Mouse (Mus musculus): ENCODE measurements around the gene Ndufb11.

The Ndufb11 gene

DNA sequence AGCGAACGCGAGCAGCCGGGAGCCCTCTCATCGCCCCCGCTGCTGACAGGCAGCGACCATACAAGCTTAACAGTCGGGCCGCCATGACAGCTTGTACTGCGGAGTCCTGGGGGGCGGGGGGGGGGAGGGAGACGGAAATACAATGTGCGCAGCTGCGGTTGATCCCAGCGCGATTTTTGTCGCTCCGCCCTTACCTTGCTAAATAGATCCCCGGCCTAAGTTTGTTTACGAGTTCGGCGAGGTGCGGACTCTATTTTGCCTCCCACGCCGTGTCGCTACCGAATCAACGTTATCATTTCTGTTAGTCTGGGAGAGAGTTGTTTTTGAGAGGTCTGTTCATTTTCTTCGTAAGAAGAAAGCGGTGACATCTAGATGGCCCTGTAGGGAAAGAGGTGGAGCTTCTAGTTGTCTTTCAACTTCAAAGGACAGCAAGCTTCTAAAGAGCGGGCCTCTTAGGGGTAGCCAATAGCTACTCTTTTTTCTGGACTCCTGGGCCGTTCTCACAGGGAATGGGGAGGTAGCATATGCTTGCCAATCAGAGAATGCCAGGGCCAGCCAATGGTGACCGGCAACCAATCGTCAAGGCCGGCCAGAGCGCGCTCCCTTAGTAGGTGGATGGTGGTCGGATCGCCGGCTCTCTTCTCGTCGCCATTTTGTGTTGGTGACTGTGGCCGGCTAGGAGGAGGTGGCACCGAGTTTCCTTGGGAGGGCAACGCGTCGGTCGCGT is at the start of gene Ndufb11, which contains the start of gene Rbm10:
Gene Ndufb11, minus strand, starts transcription at position 444 of the 727 bp plus-strand sequence.
Gene Rbm10, plus strand, starts transcription at position 328 of the 727 bp plus-strand sequence.
- peak; percentile 83 to 84 for DNase-seq (ENCODE audit: low spot score in 2 of 2)

DNA sequence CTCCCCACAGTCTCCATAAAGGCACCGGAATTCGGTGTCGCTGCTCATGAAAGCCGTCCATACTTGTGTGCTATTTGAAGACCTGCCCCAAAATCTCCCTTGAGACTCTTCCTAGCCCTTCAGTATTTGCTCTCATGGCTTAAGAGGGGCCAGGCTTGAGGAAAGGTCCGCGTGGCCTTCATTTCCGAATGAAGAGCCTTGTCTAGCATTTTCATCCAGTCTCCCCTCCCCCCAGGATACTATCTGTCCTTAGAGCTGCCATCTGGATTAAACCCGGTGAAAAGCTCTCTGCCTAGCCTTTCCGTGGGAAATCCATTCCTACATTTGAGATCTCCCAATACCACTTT is 46.0 kb upstream of the Ndufb11 start:
- DNase-seq (ENCODE audit: low spot score in 2 of 2), result no peak

DNA sequence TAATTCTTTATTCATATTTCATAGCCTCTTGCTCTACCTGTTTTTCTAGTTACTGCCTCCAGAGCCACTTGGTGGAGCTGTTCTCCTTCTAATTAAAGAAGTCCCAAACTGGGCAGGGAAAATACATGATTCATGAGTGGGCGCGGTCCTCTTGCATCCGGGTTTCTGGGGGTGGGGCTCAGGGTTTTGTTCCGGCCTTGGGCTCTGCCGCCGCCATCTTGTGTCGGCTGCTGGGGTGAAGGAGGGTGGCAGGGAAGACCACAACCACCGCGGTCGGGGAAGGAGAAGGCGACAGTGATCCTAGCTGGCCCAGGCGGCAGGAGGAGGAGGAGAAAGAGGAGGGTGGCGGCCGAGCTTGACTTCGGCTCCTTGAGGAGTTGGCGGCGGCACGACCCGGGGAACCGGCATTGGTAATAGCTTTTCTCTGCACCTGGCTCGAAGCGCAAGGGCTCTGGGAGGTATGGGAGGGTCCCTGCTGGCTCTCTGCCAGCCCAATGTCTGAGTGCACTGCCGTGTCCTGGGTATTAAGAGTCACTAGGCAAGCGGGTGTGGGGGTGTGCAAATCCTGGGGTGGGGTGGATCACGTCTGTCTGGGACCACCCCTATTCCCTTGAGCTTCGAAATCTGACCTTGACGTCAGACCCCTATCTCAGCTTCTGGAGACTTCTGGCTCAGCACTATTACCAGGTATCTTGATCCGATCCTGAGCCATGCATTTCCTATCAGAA is 45.5 kb upstream of the Ndufb11 start:
- peak; percentile 86 to 89 for DNase-seq (ENCODE audit: low spot score in 2 of 2)

DNA sequence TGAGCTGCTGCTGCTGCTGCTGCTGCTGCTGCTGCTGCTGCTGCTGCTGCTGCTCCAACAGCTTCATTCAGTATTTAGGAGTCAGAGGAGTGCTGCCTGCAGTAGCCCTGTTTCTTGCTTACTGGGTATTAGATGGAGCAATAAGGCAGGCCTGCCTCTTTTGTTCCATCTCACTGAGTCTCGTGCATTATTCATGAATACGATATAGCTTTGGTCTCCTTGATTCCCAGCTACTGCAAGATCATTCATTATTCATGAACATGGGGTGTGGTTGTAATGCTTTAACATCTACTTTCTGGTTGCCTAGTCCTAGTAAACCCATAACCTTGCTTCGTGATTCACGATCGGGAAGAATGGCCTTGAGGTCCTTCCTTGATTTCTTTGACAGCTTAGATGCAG is 44.9 kb upstream of the Ndufb11 start:
- DNase-seq (ENCODE audit: low spot score in 2 of 2), result no peak

DNA sequence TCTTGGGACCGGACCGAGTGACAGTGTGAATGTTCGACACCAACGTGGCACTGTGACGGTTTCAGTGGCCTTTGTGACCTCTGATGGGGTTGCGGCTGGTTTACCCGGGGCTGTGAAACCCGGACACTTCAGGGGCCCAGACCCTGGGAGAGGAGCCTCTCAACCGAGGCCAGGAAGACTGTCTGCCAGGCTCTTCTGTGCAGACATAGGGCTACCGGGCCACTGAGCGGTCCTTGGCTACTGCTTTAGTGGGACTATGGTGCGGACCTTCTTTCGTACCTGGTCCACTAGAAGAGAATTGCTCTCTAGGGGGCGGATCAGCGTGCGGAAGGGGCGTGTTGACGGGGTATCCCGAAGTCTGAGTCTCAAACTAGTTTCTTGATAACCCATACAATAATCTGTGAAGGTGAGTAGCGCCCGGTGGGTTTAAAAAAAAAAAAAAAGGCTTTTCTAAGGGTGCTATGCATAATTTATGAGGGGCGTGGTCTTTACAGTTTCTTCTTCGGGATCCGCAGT is 41.5 kb upstream of the Ndufb11 start:
- DNase-seq (ENCODE audit: low spot score in 2 of 2), result peak in 1 of 2 experiments; percentile 6

DNA sequence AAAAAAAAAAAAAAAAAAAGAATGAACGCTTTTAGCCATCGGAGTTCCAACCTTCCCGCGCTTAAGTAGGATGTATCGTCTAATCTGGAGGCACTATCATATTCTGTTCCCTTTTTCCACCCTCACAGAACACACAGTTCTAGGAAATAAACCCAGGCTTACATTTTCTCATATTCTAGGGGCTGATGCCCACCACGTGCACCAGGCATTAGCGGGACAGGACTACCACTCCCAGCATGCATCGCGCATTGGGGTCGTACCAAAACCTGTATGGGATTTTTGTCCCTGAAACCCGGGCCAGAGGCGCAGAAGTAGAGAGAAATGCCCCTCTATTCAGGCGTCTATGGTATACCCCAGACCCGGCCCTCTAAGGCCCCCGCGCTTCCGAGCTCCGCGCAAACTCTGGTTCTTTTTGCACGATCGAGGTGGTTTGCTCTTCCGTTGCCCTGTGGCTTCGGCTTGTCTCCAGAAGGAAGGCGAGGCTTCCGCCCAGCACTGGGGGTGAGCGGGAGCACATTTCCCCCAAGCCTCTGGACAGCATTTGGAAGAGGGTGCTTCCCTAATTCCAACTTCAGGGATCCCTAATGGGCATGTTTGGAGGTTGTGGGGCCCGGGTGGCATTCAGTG is 40.7 kb upstream of the Ndufb11 start, which contains the start of gene Uba1:
Gene Uba1, plus strand, starts transcription at position 301 of the 627 bp plus-strand sequence.
- DNase-seq (ENCODE audit: low spot score in 2 of 2), result peak; percentile 82 to 83

DNA sequence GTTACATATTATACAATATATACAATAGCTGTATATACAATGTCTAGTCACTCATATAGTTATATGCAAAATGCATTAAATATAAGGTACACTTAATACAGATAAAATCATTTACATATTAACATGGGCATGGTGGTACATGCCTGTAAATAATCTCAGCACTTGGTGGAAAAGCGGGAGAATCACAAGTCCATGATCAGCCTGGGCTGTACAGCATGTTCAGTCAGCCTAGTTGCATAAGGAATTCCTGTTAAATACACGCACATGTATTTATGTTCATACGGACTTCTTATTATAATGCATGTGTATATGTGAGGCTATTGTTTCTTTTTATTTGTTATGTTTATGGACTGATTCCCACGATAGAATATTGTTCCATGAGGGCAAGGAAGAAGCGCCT is 40.2 kb upstream of the Ndufb11 start:
- no peak for DNase-seq (ENCODE audit: low spot score in 2 of 2)

DNA sequence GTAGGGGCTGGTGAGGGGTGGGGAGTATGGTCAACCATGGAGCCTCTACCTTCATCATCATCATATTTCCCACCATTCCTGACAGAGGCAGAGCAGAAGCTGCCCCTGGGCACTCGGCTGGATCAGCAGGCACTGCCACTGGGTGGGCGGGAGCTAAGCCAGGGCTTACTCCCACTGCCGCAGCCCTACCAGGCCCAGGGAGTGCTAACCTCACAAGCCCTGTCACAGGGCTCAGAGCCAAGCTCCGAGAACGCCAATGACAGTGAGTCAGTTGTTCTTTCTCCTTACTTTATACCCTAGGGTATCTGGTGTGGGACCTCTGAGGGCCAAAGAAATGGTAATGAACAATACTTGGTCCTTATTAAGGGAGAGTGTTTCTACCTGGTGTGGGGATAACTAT is 27.4 kb upstream of the Ndufb11 start:
- DNase-seq (ENCODE audit: low spot score in 2 of 2), result no peak

DNA sequence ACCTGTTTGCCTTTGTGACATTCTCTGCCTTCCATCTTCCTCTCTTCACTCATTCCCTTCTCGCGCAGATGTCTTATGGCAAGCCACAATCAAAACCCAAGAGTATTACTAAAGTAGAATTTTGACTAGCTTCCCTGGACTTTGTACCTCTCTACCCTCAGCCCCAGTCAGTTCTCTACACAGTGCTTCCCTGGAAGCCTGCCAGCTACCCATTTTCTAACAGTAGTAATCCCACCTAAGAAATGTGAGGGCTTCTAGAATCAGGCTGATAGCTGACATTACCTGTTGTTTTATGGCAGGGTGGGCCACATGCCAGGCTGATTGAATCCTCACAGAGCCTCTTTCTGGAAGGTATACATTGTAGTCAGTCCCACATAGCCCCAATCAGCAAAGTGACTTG is 20.7 kb upstream of the Ndufb11 start:
- no peak for DNase-seq (ENCODE audit: low spot score in 2 of 2)

DNA sequence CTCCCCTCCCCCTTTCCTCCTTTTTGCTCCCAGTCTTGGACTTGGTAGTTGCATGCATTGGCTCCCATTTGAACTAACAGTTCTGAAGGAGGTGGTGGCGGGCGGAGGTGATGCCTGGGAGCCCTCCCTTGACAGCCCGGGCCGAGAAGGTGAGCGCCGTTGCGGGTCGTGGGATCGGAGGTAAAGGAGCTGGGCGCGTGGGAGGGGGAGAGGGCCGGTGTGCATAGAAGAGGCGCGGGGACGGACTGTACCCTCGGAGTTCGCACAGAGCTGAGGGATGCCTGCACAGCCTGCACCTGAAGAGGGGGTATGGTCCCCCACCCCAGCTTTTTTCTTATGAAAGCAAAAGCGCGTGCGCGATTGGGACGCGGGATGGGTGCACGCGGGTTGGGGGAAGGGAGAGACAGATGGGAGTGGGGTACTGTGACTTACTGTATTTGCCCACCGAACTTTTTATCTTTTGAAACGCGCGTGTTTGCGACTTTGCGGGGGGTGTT is 532 bp upstream of the Ndufb11 start:
- DNase-seq (ENCODE audit: low spot score in 2 of 2), result peak in 1 of 2 experiments; percentile 27

DNA sequence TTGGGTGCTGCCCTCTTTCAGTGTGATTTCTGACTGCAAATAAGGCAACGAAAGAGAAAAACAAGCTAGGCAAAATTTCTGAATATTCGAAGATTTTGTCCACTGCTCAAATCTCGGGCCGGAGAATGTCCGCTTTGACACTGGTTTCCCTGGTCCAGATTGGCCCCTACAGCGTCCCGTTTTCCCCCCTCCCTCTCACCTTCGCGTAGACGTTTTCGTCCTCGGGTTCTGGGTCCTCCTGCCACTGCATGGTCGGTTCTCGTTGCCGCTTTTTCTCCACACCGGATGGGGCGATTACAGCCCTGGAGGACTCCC is 601 bp downstream of the Ndufb11 start:
- no peak for DNase-seq (ENCODE audit: low spot score in 2 of 2)

DNA sequence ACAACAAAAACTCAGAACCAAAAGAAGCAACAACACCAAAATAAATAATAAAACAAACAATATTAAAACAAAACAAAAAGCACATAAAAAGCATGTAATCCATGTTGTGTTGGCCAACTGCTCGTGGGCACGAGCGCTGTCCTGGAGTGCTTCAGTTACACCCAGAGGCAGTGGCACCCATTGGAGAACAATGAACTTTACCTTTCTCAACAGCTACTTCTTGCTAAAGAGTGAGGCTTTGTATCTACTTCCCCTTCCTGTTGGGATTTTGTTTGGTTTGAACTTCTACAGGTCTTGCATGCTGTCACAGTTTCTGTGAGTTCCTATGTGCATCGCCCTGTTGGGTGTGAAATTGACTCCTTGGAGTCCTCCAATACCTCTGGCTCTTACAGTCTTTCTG is 8.9 kb downstream of the Ndufb11 start:
- DNase-seq (ENCODE audit: low spot score in 2 of 2), result no peak

DNA sequence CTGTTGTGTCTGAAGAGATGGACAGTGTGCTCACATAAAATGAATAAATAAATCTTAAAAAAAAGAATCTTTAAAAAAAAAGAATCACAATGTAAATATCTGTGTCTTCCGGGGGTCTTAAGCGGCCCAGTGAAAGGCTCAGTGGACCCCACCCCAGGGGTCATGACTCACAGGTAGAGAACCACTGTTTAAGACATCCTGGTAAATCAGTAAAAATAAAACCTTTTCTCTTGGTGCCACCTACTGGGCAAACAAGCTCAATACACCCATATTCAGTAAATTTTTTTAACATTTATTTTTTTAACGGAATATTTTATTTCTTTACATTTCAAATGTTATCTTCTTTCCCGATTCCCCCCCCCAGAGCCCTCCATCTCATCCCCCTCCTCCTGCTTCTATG is 29.5 kb downstream of the Ndufb11 start:
- no peak for DNase-seq (ENCODE audit: low spot score in 2 of 2)

DNA sequence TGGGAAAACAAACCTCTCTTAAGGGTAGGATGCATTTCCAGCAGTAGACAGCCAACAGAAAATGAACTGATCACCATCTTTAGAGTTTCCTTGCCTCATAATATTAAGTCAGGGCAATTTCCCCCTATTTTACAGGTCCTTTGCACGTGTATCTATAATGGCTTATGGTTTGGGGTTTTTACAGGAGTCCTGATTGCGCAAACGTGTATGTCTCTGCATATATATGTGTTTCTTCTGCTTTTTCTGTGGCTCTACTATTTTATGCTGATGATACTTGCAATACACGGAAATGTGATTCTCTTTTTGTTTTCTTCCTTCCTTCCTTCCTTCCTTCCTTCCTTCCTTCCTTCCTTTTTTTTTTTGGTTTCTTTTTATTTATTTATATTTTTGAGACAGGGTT is 43.5 kb downstream of the Ndufb11 start:
- no peak for DNase-seq (ENCODE audit: low spot score in 2 of 2)

DNA sequence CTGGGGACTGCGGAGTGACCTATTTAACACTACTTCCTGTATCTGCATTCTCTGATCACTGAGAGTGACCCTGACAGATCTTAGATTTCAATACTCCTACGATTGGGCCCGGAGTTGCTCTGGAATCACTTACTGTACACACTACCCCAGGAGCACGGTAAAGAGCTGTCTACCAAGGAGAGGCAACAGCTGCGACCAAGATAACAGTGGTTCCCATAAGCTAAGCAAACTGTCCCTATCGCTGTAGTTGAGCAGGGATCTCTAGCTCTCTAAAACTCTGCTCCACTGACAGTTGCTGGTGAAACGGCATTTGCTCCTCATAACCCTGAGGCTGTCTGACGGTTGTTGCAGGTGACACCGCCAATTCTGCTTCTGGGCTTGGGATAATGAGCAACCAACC is 44.7 kb downstream of the Ndufb11 start:
- DNase-seq (ENCODE audit: low spot score in 2 of 2), result no peak

DNA sequence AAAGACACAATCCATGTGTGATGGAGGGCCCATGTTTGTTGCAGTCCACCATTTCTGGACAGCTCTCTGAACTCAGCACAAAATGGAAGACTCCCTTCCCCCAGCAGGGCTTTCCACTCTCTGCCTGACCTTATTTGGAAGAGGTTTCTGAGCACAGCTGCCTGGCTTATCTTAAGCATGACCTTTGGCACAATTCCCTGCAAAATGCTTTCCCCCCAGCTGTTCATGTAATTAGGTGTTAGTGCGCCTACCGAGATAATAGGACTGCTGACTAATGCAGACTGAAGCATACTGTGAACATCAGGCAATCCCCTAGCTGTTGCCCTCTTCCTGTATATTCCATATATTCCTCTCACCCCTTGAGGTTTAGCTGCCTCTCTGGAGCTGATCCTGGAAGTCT is 46.4 kb downstream of the Ndufb11 start:
- DNase-seq (ENCODE audit: low spot score in 2 of 2), result peak; percentile 1
